Mouse (Mus musculus) stomach, postnatal 0 days (tissue): ENCODE data around the gene Btbd16.

Experiments used
- CTCF ChIP-seq: IDR thresholded peaks from 2 replicates; pipeline ENCODE4 v1.5.1; 2016; ENCODE audit warnings: antibody characterized with exemption, low read depth, mild to moderate bottlenecking, moderate library complexity
- EP300 ChIP-seq: optimal IDR thresholded peaks from 2 replicates; pipeline ENCODE3; 2016; ENCODE audit warnings: antibody characterized with exemption

DNA sequence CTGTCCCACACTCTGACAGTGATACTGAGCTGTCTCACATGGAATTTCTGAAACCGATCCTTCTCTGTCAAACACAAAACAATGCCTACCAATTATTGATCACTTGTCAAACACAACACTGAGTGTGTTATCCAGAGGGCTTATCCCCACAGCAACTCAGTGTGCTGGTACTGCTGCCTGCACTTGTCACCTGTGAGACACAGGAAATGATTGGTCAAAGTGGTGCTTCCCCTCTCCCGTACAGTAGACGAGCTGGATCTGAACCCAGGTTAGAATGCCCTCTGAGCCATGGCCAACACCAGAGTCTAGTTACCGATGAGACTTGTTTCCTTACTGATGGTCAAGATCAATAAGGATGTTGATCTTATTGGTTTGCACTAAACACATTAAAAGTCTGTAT, 27.9 kb downstream of the Btbd16 start:
- TF ChIP-seq CTCF (no peak), EP300 (no peak)
